Mouse (Mus musculus) forebrain, embryonic 11.5 days (tissue): ENCODE data around the gene Dok3. TPM values are rescaled to one million over a fixed set of nuclear protein-coding genes. Genes with fewer than 3 reads are reported as not detected.
"Not testable (repeated sequence)": the region's sequence is repeated elsewhere in the genome, so short reads cannot be mapped to it uniquely, and the experiment has no call there.

Experiments
- ATAC-seq: fragments of 200-750 bp; cut with Nextera tagmentation; replicated peaks from 2 replicates; pipeline ENCODE4 v1.8.0; 2017; ENCODE audit warnings: moderate TSS enrichment; ENCODE audit not compliant: low FRiP score
- DNase-seq: peaks from one replicate; pipeline ENCODE4 v3.0.0-alpha.2; 2017; ENCODE audit warnings: low spot score
- H3K27ac ChIP-seq: fragments of 300-500 bp; sonication (generic); 2 replicates; pipeline ENCODE4 v1.5.1; 2014; ENCODE audit warnings: low read depth, low read length
- H3K27me3 ChIP-seq: fragments of 300-500 bp; sonication (generic); 2 replicates; pipeline ENCODE4 v1.6.1; 2014; ENCODE audit warnings: mild to moderate bottlenecking, low read length, mixed read lengths; ENCODE audit not compliant: control insufficient read depth, insufficient read depth
- H3K36me3 ChIP-seq: fragments of 300-500 bp; sonication (generic); 2 replicates; pipeline ENCODE4 v1.6.1; 2014; ENCODE audit warnings: mild to moderate bottlenecking, low read length, moderate library complexity, mixed read lengths; ENCODE audit not compliant: control insufficient read depth, insufficient read depth
- H3K4me1 ChIP-seq: fragments of 300-500 bp; sonication (generic); replicated peaks from 2 replicates; pipeline ENCODE4 v1.6.1; 2014; ENCODE audit warnings: low read length, mixed read lengths; ENCODE audit not compliant: control insufficient read depth, insufficient read depth
- H3K4me2 ChIP-seq: fragments of 300-500 bp; sonication (generic); 2 replicates; pipeline ENCODE4 v1.6.1; 2014; ENCODE audit warnings: low read depth, mild to moderate bottlenecking, low read length, moderate library complexity, mixed read lengths; ENCODE audit not compliant: severe bottlenecking
- H3K4me3 ChIP-seq: fragments of 300-500 bp; sonication (generic); 2 replicates; pipeline ENCODE4 v1.5.1; 2014; ENCODE audit warnings: low read depth, low read length
- H3K9ac ChIP-seq: fragments of 300-500 bp; sonication (generic); 2 replicates; pipeline ENCODE4 v1.6.1; 2014; ENCODE audit warnings: low read length
- H3K9me3 ChIP-seq: fragments of 300-500 bp; sonication (generic); 2 replicates; pipeline ENCODE4 v1.6.1; 2016; ENCODE audit warnings: low read length, mixed read lengths; ENCODE audit not compliant: control insufficient read depth
- WGBS: fragments of 180-500 bp; shearing (Covaris S2); extraction: QIAGEN DNeasy Blood & Tissue Kit; methylation state at CpG from one replicate; pipeline ENCODE4 v1.1.7; 2014; 5-methylcytosine and 5-hydroxymethylcytosine counted together
- polyA plus RNA-seq: library from polyadenylated mRNA; unstranded; fragments of >200 nt; fragmentation: Nextera tagmentation; extraction: Ambion mirVana; gene quantifications from 2 replicates; pipeline ENCODE4 v1.2.1, GENCODE M21; 2014

The Dok3 gene
- polyA plus RNA-seq, 1 experiment from 2014 or later = 3.9 TPM

DNA sequence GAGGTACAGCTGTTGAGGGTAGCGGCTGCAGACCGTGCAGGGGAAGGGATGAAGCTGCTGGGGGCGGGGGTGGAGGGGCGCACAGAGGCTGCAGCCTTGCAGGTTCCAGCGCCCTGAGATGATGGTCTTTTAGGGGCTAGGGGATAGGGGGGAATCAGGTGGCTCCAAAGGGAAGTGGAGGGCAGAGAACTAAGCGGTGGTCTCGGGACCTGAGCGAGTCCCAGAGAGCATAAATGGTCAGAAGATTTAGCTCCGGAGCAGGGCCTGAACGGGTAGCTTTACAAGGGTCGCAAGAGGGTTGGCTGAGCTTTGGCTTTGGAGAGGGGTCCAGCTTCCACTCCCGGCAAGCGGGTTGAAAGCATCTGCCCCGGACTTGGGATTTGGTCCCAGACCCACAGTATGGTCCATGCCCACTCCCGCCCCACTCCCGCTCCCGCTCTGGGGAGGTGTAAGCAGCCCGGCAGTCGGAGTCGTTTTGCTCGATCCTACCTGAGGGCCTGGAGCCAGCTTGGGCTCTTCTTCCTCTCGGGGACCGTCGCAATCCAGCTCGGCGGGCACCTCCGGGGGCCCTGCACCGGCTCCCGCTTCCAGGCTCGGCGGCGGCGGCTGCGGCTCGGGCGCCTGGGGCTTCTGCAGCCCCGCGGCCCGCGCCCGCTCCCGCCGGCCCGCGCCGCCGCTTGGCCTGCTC, 41.3 kb upstream of the Dok3 start:
- H3K27ac ChIP-seq = peak overlapping the region; percentile 81
- peaks cover 5% of the 10 kb centered on the region for H3K4me1 ChIP-seq
- H3K9me3 ChIP-seq = no peaks in the 10 kb centered on the region
- WGBS = under 1% methylated on average over 37 of the region's 47 CpGs
- DNase-seq (peak; percentile 71), ATAC-seq (peak; percentile 67)
- peak overlapping the region; percentile 99 for H3K4me3 ChIP-seq
- no peaks in the 10 kb centered on the region for H3K36me3 ChIP-seq
- peak overlapping the region; percentile 98 for H3K9ac ChIP-seq
- H3K27me3 ChIP-seq = no peaks in the 10 kb centered on the region
- peak overlapping the region; percentile 79 for H3K4me2 ChIP-seq

DNA sequence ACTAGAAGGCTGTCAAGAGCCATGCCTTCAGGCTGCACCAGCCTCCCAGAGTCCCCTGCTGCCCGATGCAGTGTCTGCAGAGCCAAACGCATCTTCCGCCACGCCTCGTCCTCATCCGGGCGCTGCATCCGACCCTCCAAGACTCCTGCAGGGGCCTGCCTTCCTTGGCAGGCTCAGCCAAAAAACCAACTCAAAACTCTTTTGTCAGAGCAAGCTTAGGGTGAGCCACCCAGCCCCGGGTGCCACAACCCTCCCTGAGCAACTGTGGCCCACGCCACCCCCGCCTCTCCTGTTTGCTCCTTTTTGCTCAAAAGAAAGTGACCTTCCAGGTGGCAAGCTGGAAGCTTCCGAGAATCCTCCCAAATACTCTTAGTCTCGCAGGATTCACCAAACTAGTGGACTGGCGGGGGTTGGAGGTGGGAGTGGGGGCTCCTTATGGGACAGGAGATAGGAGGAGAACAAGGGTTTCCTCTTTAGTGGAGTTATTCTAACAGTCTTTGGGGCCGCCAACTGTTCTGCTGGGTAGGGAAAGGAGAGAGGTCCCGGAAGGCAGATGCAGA, 40.7 kb upstream of the Dok3 start:
- H3K9me3 ChIP-seq = no peaks in the 10 kb centered on the region
- 6% methylated on average over 16 of the region's 16 CpGs for WGBS
- no peaks in the 10 kb centered on the region for H3K27me3 ChIP-seq
- peak overlapping the region; percentile 98 for H3K9ac ChIP-seq
- H3K4me2 ChIP-seq = peak overlapping the region; percentile 79
- H3K4me1 ChIP-seq = peaks cover 5% of the 10 kb centered on the region
- no peaks in the 10 kb centered on the region for H3K36me3 ChIP-seq
- DNase-seq (peak; percentile 61), ATAC-seq (peak; percentile 13; the same call in 1 of the 2 replicates)
- peak overlapping the region; percentile 99 for H3K4me3 ChIP-seq
- no peak overlapping the region for H3K27ac ChIP-seq

DNA sequence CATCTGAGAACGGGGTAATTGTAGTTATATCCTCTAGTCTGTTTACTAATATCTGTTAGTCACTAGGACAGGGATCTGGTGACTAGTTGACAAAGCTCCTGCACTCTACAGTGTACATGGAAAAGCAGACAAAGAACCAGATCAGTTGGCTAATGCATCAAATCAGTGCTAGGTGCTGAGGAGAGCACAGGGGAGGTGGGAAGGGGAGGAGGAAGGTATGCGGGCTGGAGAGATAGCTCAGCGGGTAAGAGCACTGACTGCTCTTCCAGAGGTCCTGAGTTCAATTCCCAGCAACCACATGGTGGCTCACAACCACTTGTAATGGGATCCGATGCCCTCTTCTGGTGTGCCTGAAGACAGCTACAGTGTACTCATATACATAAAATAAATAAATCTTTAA, 39.4 kb upstream of the Dok3 start:
- 92% methylated on average over 4 of the region's 4 CpGs for WGBS
- not testable (repeated sequence) for H3K4me3 ChIP-seq, DNase-seq, H3K4me1 ChIP-seq, H3K27ac ChIP-seq, H3K27me3 ChIP-seq, ATAC-seq, H3K4me2 ChIP-seq, H3K36me3 ChIP-seq, H3K9ac ChIP-seq, H3K9me3 ChIP-seq

DNA sequence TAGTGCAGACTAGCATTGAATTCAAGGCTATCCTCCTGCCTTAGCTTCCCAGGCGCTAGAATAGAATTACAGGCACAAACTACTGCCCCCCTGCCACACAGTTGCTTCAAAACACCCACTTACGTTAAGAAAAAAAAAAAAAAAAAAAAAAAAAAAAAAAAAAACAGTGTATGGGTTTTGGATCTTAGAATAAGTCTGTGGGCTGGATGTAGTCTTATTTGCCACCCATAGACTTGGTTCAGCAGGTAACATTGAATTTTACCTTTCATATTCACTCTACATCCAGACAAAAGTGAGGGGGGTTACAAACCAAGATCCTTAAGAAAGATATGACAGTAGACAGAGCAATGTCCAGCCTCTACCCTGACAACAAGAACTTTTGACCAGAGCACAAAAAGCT, 38.9 kb upstream of the Dok3 start:
- peaks cover 5% of the 10 kb centered on the region for H3K4me1 ChIP-seq
- no peaks in the 10 kb centered on the region for H3K9me3 ChIP-seq
- no peaks in the 10 kb centered on the region for H3K36me3 ChIP-seq
- no peak overlapping the region for H3K27ac ChIP-seq
- 92% methylated on average over 2 of the region's 2 CpGs for WGBS
- H3K4me2 ChIP-seq = no peak overlapping the region
- no peak overlapping the region for H3K4me3 ChIP-seq
- no peaks in the 10 kb centered on the region for H3K27me3 ChIP-seq
- H3K9ac ChIP-seq = no peak overlapping the region
- ATAC-seq = no peak
- no peak for DNase-seq

DNA sequence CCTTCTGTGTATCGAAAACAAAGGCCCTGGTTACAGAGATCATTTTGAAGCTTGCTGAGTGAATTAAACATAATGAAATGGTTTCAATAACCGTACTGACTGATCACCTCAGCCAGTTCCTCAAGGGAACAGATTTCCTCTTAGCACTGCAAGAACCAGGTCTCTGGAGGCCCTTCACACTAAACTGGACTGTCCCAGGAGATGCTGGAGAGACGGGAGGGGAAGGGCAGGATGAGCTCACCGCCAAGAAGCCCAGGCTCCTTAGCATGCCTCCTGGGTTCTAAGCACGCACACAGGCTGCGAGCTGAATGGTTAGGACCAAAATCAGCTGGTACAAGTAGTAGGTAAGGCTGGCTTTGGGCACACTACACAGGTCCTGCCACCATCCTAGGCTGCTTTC, 37.9 kb upstream of the Dok3 start:
- no peak overlapping the region for H3K9ac ChIP-seq
- WGBS = 94% methylated on average over 6 of the region's 6 CpGs
- no peak overlapping the region for H3K4me3 ChIP-seq
- H3K36me3 ChIP-seq = no peaks in the 10 kb centered on the region
- H3K4me2 ChIP-seq = no peak overlapping the region
- H3K4me1 ChIP-seq = peaks cover 5% of the 10 kb centered on the region
- no peaks in the 10 kb centered on the region for H3K9me3 ChIP-seq
- no peaks in the 10 kb centered on the region for H3K27me3 ChIP-seq
- ATAC-seq (no peak), DNase-seq (no peak)
- H3K27ac ChIP-seq = no peak overlapping the region

DNA sequence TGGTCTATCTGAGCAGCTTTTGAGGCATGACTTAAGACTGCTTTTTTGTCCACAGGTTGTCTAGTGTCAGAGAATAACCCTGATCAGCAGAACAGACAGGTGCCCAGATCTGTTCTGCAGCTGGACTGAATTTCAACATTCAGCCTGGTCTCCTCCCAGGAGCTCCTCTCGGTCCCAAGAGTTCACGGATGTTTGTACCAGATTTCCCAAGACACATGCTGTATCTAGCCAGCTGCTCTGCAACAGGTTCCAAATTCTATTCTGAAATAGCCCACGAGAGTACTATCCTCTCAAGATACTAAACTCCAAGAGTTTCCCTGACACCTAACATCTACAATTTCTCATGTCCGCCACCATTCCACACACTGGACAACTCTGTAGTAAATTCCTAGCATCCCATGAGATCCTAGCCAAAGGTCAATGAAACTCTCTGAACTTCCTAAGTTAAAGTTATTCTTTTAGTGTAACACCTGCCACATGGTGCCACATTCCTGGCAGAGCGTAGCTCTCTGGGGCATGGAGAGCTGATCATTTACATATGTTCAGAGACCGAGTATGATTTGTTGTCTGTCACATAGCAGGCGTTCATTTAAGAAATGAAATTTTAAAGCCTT, 34.3 kb upstream of the Dok3 start:
- no peak for ATAC-seq
- DNase-seq = no peak
- Histone ChIP-seq H3K9ac (no peak overlapping the region), H3K4me1 (no peaks in the 10 kb centered on the region), H3K4me3 (no peak overlapping the region), H3K4me2 (no peak overlapping the region), H3K27ac (no peak overlapping the region), H3K27me3 (no peaks in the 10 kb centered on the region), H3K36me3 (no peaks in the 10 kb centered on the region), H3K9me3 (no peaks in the 10 kb centered on the region)
- 89% methylated on average over 7 of the region's 7 CpGs for WGBS

DNA sequence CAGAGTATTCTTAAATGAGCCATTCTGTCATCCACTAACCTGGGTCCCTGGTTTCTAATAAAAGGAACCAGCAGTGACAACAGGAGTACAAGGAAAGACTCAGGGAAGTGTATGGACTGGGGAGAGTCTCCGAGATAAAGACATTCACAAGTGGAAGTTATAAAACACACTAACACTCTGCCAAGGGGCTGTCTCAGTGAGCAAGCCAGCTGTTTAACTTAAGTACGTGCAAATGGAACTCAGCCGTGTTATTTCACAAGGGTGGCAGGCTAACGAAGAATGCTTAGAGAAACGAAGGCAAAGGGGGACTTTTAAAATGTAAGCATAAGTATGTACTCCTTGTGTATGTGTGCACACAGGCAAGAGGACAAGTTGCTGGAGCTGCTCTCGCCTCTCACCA, 28.4 kb upstream of the Dok3 start:
- DNase-seq (no peak), ATAC-seq (no peak)
- no peaks in the 10 kb centered on the region for H3K9me3 ChIP-seq
- WGBS = 90% methylated on average over 6 of the region's 6 CpGs
- no peak overlapping the region for H3K9ac ChIP-seq
- H3K36me3 ChIP-seq = no peaks in the 10 kb centered on the region
- no peaks in the 10 kb centered on the region for H3K27me3 ChIP-seq
- no peak overlapping the region for H3K4me3 ChIP-seq
- H3K27ac ChIP-seq = no peak overlapping the region
- no peak overlapping the region for H3K4me2 ChIP-seq
- H3K4me1 ChIP-seq = no peaks in the 10 kb centered on the region

DNA sequence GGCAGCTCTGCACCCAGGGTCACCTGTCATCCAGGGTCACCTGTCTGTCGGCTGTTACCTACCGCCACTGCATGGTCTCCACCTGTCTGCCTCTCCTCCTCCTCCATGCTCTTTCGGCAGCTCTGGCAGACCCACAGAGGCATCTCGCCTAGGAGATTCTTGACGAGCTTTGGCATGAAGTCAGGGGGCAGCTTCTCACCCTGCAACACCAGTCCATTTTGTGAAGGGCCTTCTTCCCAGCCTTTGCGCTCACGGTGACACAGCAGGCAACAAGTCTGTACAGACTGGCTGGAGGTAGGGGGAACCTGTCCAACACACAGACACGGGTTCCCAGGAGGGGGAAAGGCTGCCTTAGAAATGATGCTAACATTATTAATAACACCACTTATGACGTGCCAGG, 26.8 kb upstream of the Dok3 start:
- no peak overlapping the region for H3K9ac ChIP-seq
- H3K36me3 ChIP-seq = no peaks in the 10 kb centered on the region
- no peak overlapping the region for H3K27ac ChIP-seq
- whole genome bisulfite sequencing = 96% methylated on average over 9 of the region's 9 CpGs
- H3K4me1 ChIP-seq = no peaks in the 10 kb centered on the region
- H3K9me3 ChIP-seq = no peaks in the 10 kb centered on the region
- H3K4me2 ChIP-seq = no peak overlapping the region
- no peak for DNase-seq
- H3K4me3 ChIP-seq = no peak overlapping the region
- no peak for ATAC-seq
- no peaks in the 10 kb centered on the region for H3K27me3 ChIP-seq

DNA sequence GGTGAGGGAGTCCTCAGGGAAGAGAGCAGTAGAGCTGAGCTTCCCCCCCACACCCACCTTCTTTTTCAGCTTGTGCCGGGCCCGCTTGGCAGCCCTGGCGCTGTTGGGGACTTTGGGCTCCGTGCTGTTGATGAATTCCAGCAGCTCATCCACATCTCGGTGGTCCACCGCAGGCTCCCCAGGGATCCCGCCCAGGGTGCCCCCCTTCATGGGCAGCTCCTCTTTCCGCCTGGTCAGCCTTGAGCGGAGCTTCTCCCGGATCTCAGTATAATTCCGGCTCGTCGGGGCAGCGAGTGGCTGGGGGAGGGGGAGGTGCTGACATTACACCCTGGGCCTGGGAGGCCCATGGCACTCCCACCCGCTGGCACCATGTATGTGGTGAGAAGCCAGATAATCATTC, 20.0 kb upstream of the Dok3 start:
- no peak for ATAC-seq
- H3K9me3 ChIP-seq = no peaks in the 10 kb centered on the region
- no peaks in the 10 kb centered on the region for H3K4me1 ChIP-seq
- H3K4me3 ChIP-seq = no peak overlapping the region
- H3K4me2 ChIP-seq = no peak overlapping the region
- H3K36me3 ChIP-seq = peaks cover 3% of the 10 kb centered on the region; the same call in 1 of the 2 replicates
- H3K9ac ChIP-seq = no peak overlapping the region
- H3K27me3 ChIP-seq = no peaks in the 10 kb centered on the region
- DNase-seq = no peak
- WGBS = 86% methylated on average over 15 of the region's 15 CpGs
- H3K27ac ChIP-seq = no peak overlapping the region
